Mouse (Mus musculus) MEL (cell line): ENCODE data around the gene Clec12a.
A peak's percentile ranks its signal among the peaks of the same experiment; 100 is the strongest.

Experiments
- CTCF ChIP-seq, 3 experiments: IDR thresholded peaks in 2 of 3; conservative IDR thresholded peaks in 1 of 3; 2 replicates each; pipeline ENCODE4 v1.5.1; 2011 to 2012; ENCODE audit warnings: low read length in 3 of 3, low read depth in 2 of 3, mild to moderate bottlenecking in 2 of 3, improper control_type of control experiment in 1 of 3, inconsistent platforms in 1 of 3, mixed read lengths in 1 of 3, moderate library complexity in 1 of 3; ENCODE audit not compliant: control insufficient read depth in 1 of 3, insufficient read depth in 1 of 3, poor library complexity in 1 of 3, severe bottlenecking in 1 of 3
- ELF1 ChIP-seq: IDR thresholded peaks from 2 replicates; pipeline ENCODE4 v1.6.1; 2014; ENCODE audit warnings: low read depth, mild to moderate bottlenecking, inconsistent platforms, low read length, improper control_type of control experiment, moderate library complexity
- JUND ChIP-seq: IDR thresholded peaks from 2 replicates; pipeline ENCODE4 v1.6.1; 2011; ENCODE audit warnings: low read depth, mild to moderate bottlenecking, improper control_type of control experiment, low read length
- NELFE ChIP-seq: IDR thresholded peaks from 2 replicates; pipeline ENCODE4 v1.6.1; 2011; ENCODE audit warnings: low read depth, low read length, improper control_type of control experiment
- POLR2A ChIP-seq, 2 experiments: IDR thresholded peaks; 2 replicates each; pipeline ENCODE4 v1.6.1; 2011 to 2012; ENCODE audit warnings: low read length in 2 of 2, mild to moderate bottlenecking in 2 of 2, control low read depth in 1 of 2, improper control_type of control experiment in 1 of 2, low read depth in 1 of 2, moderate library complexity in 1 of 2; ENCODE audit not compliant: control insufficient read depth in 1 of 2, insufficient read depth in 1 of 2, poor library complexity in 1 of 2
- POLR2AphosphoS2 ChIP-seq: IDR thresholded peaks from 2 replicates; pipeline ENCODE4 v1.6.1; 2011; ENCODE audit warnings: low read length, improper control_type of control experiment
- POLR2AphosphoS5 ChIP-seq: IDR thresholded peaks from 2 replicates; pipeline ENCODE4 v1.6.1; 2012; ENCODE audit warnings: low read depth, borderline replicate concordance, mild to moderate bottlenecking, inconsistent platforms, low read length, moderate library complexity, mixed read lengths
- RAD21 ChIP-seq: IDR thresholded peaks from 2 replicates; pipeline ENCODE4 v1.6.1; 2011; ENCODE audit warnings: mild to moderate bottlenecking, low read depth, low read length, improper control_type of control experiment
- TAL1 ChIP-seq: IDR thresholded peaks from 2 replicates; pipeline ENCODE4 v1.6.1; 2012; ENCODE audit warnings: mild to moderate bottlenecking, inconsistent platforms, low read length, moderate library complexity, mixed read lengths
- UBTF ChIP-seq: IDR thresholded peaks from 2 replicates; pipeline ENCODE4 v1.6.1; 2012; ENCODE audit warnings: low read depth, mild to moderate bottlenecking, inconsistent platforms, low read length, improper control_type of control experiment, moderate library complexity, borderline replicate concordance; ENCODE audit not compliant: insufficient read depth
- ZMIZ1 ChIP-seq: IDR thresholded peaks from 2 replicates; pipeline ENCODE4 v1.6.1; 2012; ENCODE audit warnings: low read depth, mild to moderate bottlenecking, inconsistent platforms, low read length, improper control_type of control experiment, moderate library complexity

DNA sequence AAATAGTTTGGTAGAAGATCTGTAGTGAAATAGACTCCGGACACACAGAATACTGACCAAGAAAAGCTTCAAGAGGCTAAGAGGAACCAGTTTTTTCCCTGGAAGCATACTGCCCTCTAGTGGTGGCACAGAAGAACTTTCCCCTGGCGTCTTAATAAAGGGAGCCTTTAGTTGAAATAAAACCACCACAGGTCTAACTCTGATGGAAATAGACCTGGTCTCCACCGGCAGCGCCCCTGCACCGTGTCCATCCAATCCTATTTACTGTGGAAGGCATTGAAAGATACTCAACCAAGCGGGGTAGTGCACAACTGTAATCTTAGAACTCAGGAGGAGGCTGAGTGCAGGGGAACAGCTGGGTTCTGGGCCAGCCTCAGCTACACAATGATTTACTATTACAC lies 23.5 kb downstream of the Clec12a start:
- TF ChIP-seq TAL1 (no peak), CTCF (IDR thresholded peaks at IDR 0.05 in 2 of 3, conservative IDR thresholded peaks at IDR 0.05 in 1 of 3; ENCODE audit: control insufficient read depth in 1 of 3, insufficient read depth in 1 of 3, low read depth in 2 of 3, low read length in 3 of 3, poor library complexity in 1 of 3, severe bottlenecking in 1 of 3) (peak; percentile 64 to 95 (median 84)), POLR2A (IDR thresholded peaks at IDR 0.05; ENCODE audit: control insufficient read depth in 1 of 2, insufficient read depth in 1 of 2, low read depth in 1 of 2, low read length in 2 of 2, poor library complexity in 1 of 2) (no peak), ZMIZ1 (no peak), POLR2AphosphoS5 (no peak), ELF1 (no peak), NELFE (no peak), UBTF (no peak), POLR2AphosphoS2 (no peak), JUND (no peak), RAD21 (peak; percentile 94)
